Mouse (Mus musculus) MEL (cell line): Measurements from ENCODE around the gene Spata19. TPM values are rescaled to one million over a fixed set of nuclear protein-coding genes. Genes with fewer than 3 reads are reported as not detected.

ENCODE experiments used
- DNase-seq: peaks from one replicate; pipeline ENCODE4 v3.0.0; 2011; ENCODE audit warnings: low read depth, low spot score
- H3K27ac ChIP-seq: 2 replicates; pipeline ENCODE4 v1.5.1; 2012; ENCODE audit warnings: low read depth, mild to moderate bottlenecking, control low read depth, low read length, moderate library complexity; ENCODE audit not compliant: control insufficient read depth
- H3K27me3 ChIP-seq, 2 experiments: fragments of 150-350 bp in 1 of 2; sonication (generic) in 1 of 2; 2 replicates each; pipeline ENCODE4 v1.6.1; 2012; ENCODE audit warnings: low read length in 2 of 2, mild to moderate bottlenecking in 2 of 2, improper control_type of control experiment in 1 of 2, moderate library complexity in 1 of 2; ENCODE audit not compliant: insufficient read depth in 2 of 2, control insufficient read depth in 1 of 2
- H3K36me3 ChIP-seq, 2 experiments: 2 replicates each; pipeline ENCODE4 v1.6.1; 2012 to 2014; ENCODE audit warnings: low read length in 2 of 2, improper control_type of control experiment in 1 of 2, inconsistent platforms in 1 of 2, mild to moderate bottlenecking in 1 of 2; ENCODE audit not compliant: insufficient read depth in 2 of 2, control insufficient read depth in 1 of 2
- H3K4me1 ChIP-seq, 2 experiments: fragments of 150-350 bp in 1 of 2; sonication (generic) in 1 of 2; 2 replicates each; pipeline ENCODE4 v1.6.1; 2012; ENCODE audit warnings: low read length in 2 of 2, improper control_type of control experiment in 1 of 2, mild to moderate bottlenecking in 1 of 2; ENCODE audit not compliant: insufficient read depth in 2 of 2, control insufficient read depth in 1 of 2
- H3K4me3 ChIP-seq, 2 experiments: fragments of 150-350 bp in 1 of 2; sonication (generic) in 1 of 2; 2 replicates each; pipeline ENCODE4 v1.5.1; 2012; ENCODE audit warnings: low read depth in 2 of 2, low read length in 2 of 2, mild to moderate bottlenecking in 2 of 2, moderate library complexity in 2 of 2, control low read depth in 1 of 2, improper control_type of control experiment in 1 of 2; ENCODE audit not compliant: control insufficient read depth in 1 of 2, insufficient read depth in 1 of 2
- H3K79me2 ChIP-seq: 2 replicates; pipeline ENCODE4 v1.6.1; 2012; ENCODE audit warnings: mild to moderate bottlenecking, low read length, moderate library complexity; ENCODE audit not compliant: control insufficient read depth, poor library complexity, insufficient read depth
- H3K9ac ChIP-seq: 2 replicates; pipeline ENCODE4 v1.6.1; 2012; ENCODE audit warnings: low read depth, mild to moderate bottlenecking, control low read depth, low read length, moderate library complexity; ENCODE audit not compliant: control insufficient read depth, poor library complexity, severe bottlenecking
- H3K9me3 ChIP-seq: fragments of 150-350 bp; sonication (generic); replicated peaks from 2 replicates; pipeline ENCODE4 v1.6.1; 2012; ENCODE audit warnings: mild to moderate bottlenecking, low read length, improper control_type of control experiment, moderate library complexity; ENCODE audit not compliant: insufficient read depth
- CHD2 ChIP-seq: IDR thresholded peaks from 2 replicates; pipeline ENCODE4 v1.6.1; 2011; ENCODE audit warnings: low read length, improper control_type of control experiment
- CTCF ChIP-seq, 3 experiments: IDR thresholded peaks in 2 of 3; conservative IDR thresholded peaks in 1 of 3; 2 replicates each; pipeline ENCODE4 v1.5.1; 2011 to 2012; ENCODE audit warnings: low read length in 3 of 3, low read depth in 2 of 3, mild to moderate bottlenecking in 2 of 3, improper control_type of control experiment in 1 of 3, inconsistent platforms in 1 of 3, mixed read lengths in 1 of 3, moderate library complexity in 1 of 3; ENCODE audit not compliant: control insufficient read depth in 1 of 3, insufficient read depth in 1 of 3, poor library complexity in 1 of 3, severe bottlenecking in 1 of 3
- E2F4 ChIP-seq: IDR thresholded peaks from 2 replicates; pipeline ENCODE4 v1.6.1; 2011; ENCODE audit warnings: low read depth, low read length, improper control_type of control experiment, borderline replicate concordance
- ELF1 ChIP-seq: IDR thresholded peaks from 2 replicates; pipeline ENCODE4 v1.6.1; 2014; ENCODE audit warnings: low read depth, mild to moderate bottlenecking, inconsistent platforms, low read length, improper control_type of control experiment, moderate library complexity
- ETS1 ChIP-seq: IDR thresholded peaks from 2 replicates; pipeline ENCODE4 v1.6.1; 2012; ENCODE audit warnings: low read depth, mild to moderate bottlenecking, inconsistent platforms, low read length, improper control_type of control experiment, moderate library complexity
- GABPA ChIP-seq: IDR thresholded peaks from 2 replicates; pipeline ENCODE4 v1.6.1; 2012; ENCODE audit warnings: low read depth, mild to moderate bottlenecking, inconsistent platforms, low read length, improper control_type of control experiment, moderate library complexity
- GATA1 ChIP-seq: IDR thresholded peaks from 2 replicates; pipeline ENCODE4 v1.6.1; 2011; ENCODE audit warnings: low read depth, low read length, improper control_type of control experiment
- JUND ChIP-seq: IDR thresholded peaks from 2 replicates; pipeline ENCODE4 v1.6.1; 2011; ENCODE audit warnings: low read depth, mild to moderate bottlenecking, improper control_type of control experiment, low read length
- MAFK ChIP-seq: IDR thresholded peaks from 2 replicates; pipeline ENCODE4 v1.6.1; 2011; ENCODE audit warnings: low read depth, mild to moderate bottlenecking, low read length, improper control_type of control experiment, borderline replicate concordance
- MAZ ChIP-seq: IDR thresholded peaks from 2 replicates; pipeline ENCODE4 v1.6.1; 2012; ENCODE audit warnings: low read depth, mild to moderate bottlenecking, inconsistent platforms, low read length, improper control_type of control experiment
- MEF2A ChIP-seq: IDR thresholded peaks from 2 replicates; pipeline ENCODE4 v1.6.1; 2014; ENCODE audit warnings: low read depth, mild to moderate bottlenecking, inconsistent platforms, low read length, improper control_type of control experiment; ENCODE audit not compliant: poor library complexity, insufficient replicate concordance, severe bottlenecking; ENCODE audit errors: extremely low read depth
- MXI1 ChIP-seq: IDR thresholded peaks from 2 replicates; pipeline ENCODE4 v1.6.1; 2011; ENCODE audit warnings: mild to moderate bottlenecking, low read depth, low read length, improper control_type of control experiment
- MYB ChIP-seq: IDR thresholded peaks from 2 replicates; pipeline ENCODE4 v1.6.1; 2011; ENCODE audit warnings: mild to moderate bottlenecking, low read depth, low read length, improper control_type of control experiment
- MYC ChIP-seq: IDR thresholded peaks from 2 replicates; pipeline ENCODE4 v1.6.1; 2011; ENCODE audit warnings: low read depth, mild to moderate bottlenecking, low read length, improper control_type of control experiment, moderate library complexity
- NELFE ChIP-seq: IDR thresholded peaks from 2 replicates; pipeline ENCODE4 v1.6.1; 2011; ENCODE audit warnings: low read depth, low read length, improper control_type of control experiment
- NRF1 ChIP-seq: IDR thresholded peaks from 2 replicates; pipeline ENCODE4 v1.6.1; 2014; ENCODE audit warnings: low read depth, mild to moderate bottlenecking, inconsistent platforms, low read length, improper control_type of control experiment, moderate library complexity; ENCODE audit not compliant: poor library complexity, insufficient read depth, severe bottlenecking
- POLR2AphosphoS5 ChIP-seq: IDR thresholded peaks from 2 replicates; pipeline ENCODE4 v1.6.1; 2012; ENCODE audit warnings: low read depth, borderline replicate concordance, mild to moderate bottlenecking, inconsistent platforms, low read length, moderate library complexity, mixed read lengths
- RAD21 ChIP-seq: IDR thresholded peaks from 2 replicates; pipeline ENCODE4 v1.6.1; 2011; ENCODE audit warnings: mild to moderate bottlenecking, low read depth, low read length, improper control_type of control experiment
- RCOR1 ChIP-seq: IDR thresholded peaks from 2 replicates; pipeline ENCODE4 v1.6.1; 2012; ENCODE audit warnings: low read depth, mild to moderate bottlenecking, inconsistent platforms, low read length, improper control_type of control experiment
- TBP ChIP-seq: IDR thresholded peaks from 2 replicates; pipeline ENCODE4 v1.8.0; 2011; ENCODE audit warnings: low read depth, low read length, improper control_type of control experiment
- USF1 ChIP-seq: IDR thresholded peaks from 2 replicates; pipeline ENCODE4 v1.6.1; 2014; ENCODE audit warnings: low read depth, mild to moderate bottlenecking, inconsistent platforms, low read length, improper control_type of control experiment, moderate library complexity
- USF2 ChIP-seq, 2 experiments: IDR thresholded peaks; 2 replicates each; pipeline ENCODE4 v1.6.1; 2011 to 2012; ENCODE audit warnings: improper control_type of control experiment in 2 of 2, low read length in 2 of 2, borderline replicate concordance in 1 of 2, inconsistent platforms in 1 of 2, low read depth in 1 of 2, mild to moderate bottlenecking in 1 of 2; ENCODE audit not compliant: insufficient read depth in 1 of 2
- ZC3H11A ChIP-seq: IDR thresholded peaks from 2 replicates; pipeline ENCODE4 v1.6.1; 2012; ENCODE audit warnings: low read depth, mild to moderate bottlenecking, inconsistent platforms, low read length, improper control_type of control experiment
- polyA plus RNA-seq, 2 experiments: library from polyadenylated mRNA; stranded (reverse) in 1 of 2; unstranded in 1 of 2; fragments of >175 nt in 1 of 2; fragments of >200 nt in 1 of 2; gene quantifications; 2 replicates each; pipeline versions ENCODE4 v1.2.1 to v1.2.4; 2012; ENCODE audit warnings: low replicate concordance in 2 of 2, low read depth in 1 of 2; ENCODE audit not compliant: insufficient read length in 2 of 2, insufficient read depth in 1 of 2, missing spikeins in 1 of 2
- total RNA-seq: library from RNA; depleted of rRNA; stranded (reverse); fragments of 300-350 nt; gene quantifications from 2 replicates; pipeline ENCODE4 v1.2.3, GENCODE M21; 2012

Gene Spata19
- total and polyA plus RNA-seq, 3 experiments: not detected

- H3K36me3 ChIP-seq: no peaks in the 10 kb centered on the region
- no peak overlapping the region for H3K27ac ChIP-seq
- no peaks in the 10 kb centered on the region for H3K4me1 ChIP-seq
- no peaks in the 10 kb centered on the region for H3K9me3 ChIP-seq
- no peak for TF ChIP-seq ZC3H11A
- TF ChIP-seq POLR2AphosphoS5: no peak
- DNase-seq: no peak
- H3K79me2 ChIP-seq: no peaks in the 10 kb centered on the region
- no peak overlapping the region for H3K9ac ChIP-seq
- H3K27me3 ChIP-seq: no peaks in the 10 kb centered on the region
- no peak overlapping the region for H3K4me3 ChIP-seq
Observed at GRCm38 (mm10) chr9:27375746-27376145, 20.9 kb upstream of the Spata19 start.

DNA sequence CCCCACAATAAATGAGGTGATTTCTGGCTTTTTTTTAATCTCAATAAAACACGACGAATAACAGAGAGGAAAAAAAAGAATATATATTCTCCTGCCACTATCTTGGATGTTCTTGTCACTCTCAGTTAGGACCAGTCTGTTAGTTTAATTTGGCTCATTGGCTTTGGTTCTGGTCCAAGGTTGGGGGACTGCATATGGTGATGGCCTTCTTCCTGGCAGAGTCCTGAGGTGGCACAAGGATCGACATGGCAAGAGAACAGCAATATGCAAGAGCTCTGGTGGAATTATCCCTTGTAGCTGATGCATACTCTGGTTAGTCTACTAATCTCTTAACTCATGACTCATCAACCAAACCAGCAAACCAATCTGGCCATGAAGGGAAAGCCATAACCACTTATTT lies 9.6 kb upstream of the Spata19 start:
- Histone ChIP-seq H3K27me3 (no peaks in the 10 kb centered on the region), H3K27ac (no peak overlapping the region), H3K9ac (no peak overlapping the region), H3K9me3 (no peaks in the 10 kb centered on the region), H3K4me3 (no peak overlapping the region), H3K79me2 (no peaks in the 10 kb centered on the region), H3K4me1 (no peaks in the 10 kb centered on the region), H3K36me3 (no peaks in the 10 kb centered on the region)
- DNase-seq: no peak
- TF ChIP-seq MYB (no peak), MEF2A (no peak), ELF1 (no peak), E2F4 (no peak), ETS1 (no peak), GABPA (no peak), NRF1 (no peak)

GRCm38 (mm10) chr9:27401169-27401568 lies 4.6 kb downstream of the Spata19 start:
- Histone ChIP-seq H3K9ac (no peak overlapping the region), H3K36me3 (no peaks in the 10 kb centered on the region), H3K79me2 (no peaks in the 10 kb centered on the region), H3K4me1 (no peaks in the 10 kb centered on the region), H3K27me3 (no peaks in the 10 kb centered on the region), H3K9me3 (no peaks in the 10 kb centered on the region), H3K27ac (no peak overlapping the region), H3K4me3 (no peak overlapping the region)
- TF ChIP-seq NELFE (no peak), JUND (no peak), TBP (no peak), RCOR1 (no peak), MAFK (no peak), USF2 (IDR thresholded peaks at IDR 0.05; ENCODE audit: borderline replicate concordance in 1 of 2, insufficient read depth in 1 of 2, low read depth in 1 of 2, low read length in 2 of 2) (no peak), ETS1 (no peak), CTCF (IDR thresholded peaks at IDR 0.05 in 2 of 3, conservative IDR thresholded peaks at IDR 0.05 in 1 of 3; ENCODE audit: control insufficient read depth in 1 of 3, insufficient read depth in 1 of 3, low read depth in 2 of 3, low read length in 3 of 3, poor library complexity in 1 of 3, severe bottlenecking in 1 of 3) (no peak), MXI1 (no peak), CHD2 (no peak), MEF2A (no peak), ELF1 (no peak), RAD21 (no peak), USF1 (no peak), MYC (no peak), MYB (no peak), MAZ (no peak), GATA1 (no peak)
- DNase-seq: no peak
